Mouse (Mus musculus): ENCODE measurements at regions not wholly inside any gene's neighbourhood (a gene's known extent, or its start where the extent isn't known, plus 50 kb on each side); places are given as distances from the start of the nearest gene placed in this dataset.
A peak's percentile ranks its signal among the peaks of the same experiment; 100 is the strongest.

DNA sequence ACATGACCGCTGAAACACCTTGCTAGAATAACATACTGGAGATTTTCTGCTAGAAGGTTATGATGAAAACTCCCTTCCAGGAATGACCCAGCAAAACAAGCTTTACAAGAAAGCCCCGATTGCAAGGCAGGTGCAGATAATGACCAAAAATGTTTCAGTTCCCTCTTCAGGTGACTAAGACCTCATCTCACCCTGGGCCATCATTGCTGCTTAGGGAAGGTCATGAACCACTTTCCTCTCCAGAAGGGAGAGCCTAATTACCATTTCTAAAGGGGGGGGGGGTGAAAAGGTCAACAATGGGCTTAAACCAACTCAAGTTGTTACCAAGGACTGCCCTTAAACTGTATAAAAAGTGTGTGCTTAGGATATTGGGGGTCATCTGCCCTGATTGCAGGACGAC, 59.8 kb upstream of the Speer4c start:
- ATAC-seq (replicated peaks; ENCODE audit: low read depth, poor library complexity, severe bottlenecking), result no peak

DNA sequence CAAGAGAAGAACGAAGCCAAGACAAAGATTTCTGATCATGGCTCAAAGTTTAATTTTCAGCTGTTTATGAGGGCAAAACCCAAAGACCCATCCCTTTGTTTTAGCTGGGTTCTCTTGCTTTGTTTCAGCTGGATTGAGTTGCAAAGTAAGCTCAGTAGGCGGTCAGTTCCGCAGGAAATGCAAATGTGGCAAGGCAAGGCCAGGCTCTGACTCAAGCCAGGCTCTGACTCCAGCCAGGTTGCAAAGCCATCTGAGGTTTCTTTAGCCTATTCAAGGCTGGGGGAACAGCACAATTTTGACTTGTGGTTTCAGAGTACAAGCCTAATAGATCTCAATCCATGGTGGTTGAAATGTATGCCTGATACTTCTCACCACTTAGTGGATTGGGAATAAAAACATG, 60.5 kb upstream of the Speer4c start:
- no peak for ATAC-seq (replicated peaks; ENCODE audit: low read depth, poor library complexity, severe bottlenecking)

DNA sequence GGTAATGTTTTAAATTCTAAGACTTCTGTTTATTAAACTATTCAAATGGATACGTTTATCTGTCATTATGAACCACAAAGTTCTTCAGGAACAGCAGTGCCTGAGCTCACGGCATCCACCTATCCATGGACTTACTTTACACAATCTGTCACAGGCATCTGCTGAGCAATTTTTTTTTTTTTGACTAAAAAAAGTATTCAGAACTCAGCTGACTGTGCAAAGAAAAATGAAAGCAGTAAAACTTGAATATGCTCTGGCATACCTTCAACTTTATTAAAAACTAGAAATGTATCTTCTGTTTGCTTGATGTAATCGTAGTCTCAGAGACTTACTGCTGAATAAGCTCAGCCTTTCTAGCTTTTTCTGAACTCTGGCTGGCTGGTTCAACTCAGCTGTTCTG, 62.0 kb upstream of the Speer4c start:
- ATAC-seq (replicated peaks; ENCODE audit: low read depth, poor library complexity, severe bottlenecking), result no peak

DNA sequence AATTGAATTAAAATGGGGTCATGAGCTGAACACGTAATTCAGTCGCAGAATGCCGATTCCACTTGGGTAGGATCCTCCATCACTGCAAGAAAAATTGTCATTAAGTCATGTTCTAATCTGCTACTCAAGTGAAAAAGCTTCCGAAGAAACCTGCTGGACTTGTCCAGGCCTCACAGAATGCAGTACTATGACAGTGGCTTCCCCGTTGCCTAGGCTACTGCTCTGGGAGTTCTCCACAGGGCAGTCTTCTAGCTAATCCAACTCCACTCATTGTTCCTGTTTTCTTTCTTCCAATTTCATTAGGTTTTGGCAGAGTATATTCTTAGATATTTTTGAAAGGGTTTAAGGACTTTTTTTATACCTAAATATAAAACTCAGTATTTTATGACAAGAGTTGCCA, 89.5 kb upstream of the Speer4c start:
- ATAC-seq (replicated peaks; ENCODE audit: low read depth, poor library complexity, severe bottlenecking), result no peak

DNA sequence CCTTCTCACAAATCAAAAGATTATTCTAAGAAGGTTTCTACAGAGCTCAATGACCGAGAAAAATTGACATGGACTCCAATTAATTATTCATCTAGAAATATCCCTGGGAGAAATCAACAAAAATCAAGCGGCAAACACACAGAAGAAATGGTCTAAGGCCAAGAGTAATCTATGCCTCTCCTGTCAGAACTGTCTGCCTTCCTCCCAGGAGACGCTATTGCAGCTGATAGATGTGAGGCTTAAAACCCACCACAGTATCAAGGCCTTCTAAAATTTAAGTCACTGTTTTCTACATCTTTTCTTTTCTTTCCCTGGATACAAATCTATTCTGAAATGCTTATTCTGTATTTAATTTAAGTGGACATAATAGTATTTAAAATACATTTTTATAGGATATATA, 102.8 kb upstream of the Speer4c start:
- no peak for ATAC-seq (replicated peaks; ENCODE audit: low read depth, poor library complexity, severe bottlenecking)

DNA sequence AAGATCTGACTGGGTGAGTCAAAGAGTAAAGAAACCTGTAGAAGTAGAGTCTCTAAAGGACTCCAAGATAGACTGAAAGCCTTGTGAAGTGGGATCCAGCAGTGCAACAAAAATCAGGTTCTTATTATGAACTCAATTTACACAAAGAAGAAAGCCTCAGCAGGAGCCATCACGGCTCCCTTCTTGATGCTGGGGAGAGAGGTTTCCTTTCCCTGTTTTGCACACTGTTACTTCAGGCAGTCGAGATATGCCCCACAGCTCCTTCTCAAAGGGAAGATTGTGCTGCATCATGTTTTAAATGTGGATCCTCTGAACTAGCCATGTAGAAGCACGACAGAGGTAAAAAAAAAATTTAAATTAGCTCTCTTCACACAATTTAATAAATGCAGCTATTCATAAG, 103.3 kb upstream of the Speer4c start:
- ATAC-seq (replicated peaks; ENCODE audit: low read depth, poor library complexity, severe bottlenecking), result no peak

DNA sequence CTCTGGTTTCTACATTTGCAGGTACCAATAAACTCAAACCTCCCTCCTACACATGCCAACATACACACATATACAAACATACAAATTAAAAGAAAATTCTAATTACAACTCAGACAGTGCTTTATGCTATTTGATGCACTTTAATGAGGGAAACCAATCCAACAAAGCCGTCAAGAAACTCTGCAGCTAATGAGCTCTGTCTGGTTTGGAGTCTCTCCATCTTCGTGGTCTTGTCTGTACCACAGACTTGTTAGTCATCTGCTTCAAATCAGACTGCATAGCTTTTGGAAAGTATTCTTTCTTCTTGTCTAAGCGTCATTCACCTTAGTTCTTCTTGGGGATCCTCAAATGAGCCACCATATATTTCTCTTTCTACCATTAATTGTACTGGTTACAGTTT, 108.9 kb upstream of the Speer4c start:
- ATAC-seq (replicated peaks; ENCODE audit: low read depth, poor library complexity, severe bottlenecking), result no peak

DNA sequence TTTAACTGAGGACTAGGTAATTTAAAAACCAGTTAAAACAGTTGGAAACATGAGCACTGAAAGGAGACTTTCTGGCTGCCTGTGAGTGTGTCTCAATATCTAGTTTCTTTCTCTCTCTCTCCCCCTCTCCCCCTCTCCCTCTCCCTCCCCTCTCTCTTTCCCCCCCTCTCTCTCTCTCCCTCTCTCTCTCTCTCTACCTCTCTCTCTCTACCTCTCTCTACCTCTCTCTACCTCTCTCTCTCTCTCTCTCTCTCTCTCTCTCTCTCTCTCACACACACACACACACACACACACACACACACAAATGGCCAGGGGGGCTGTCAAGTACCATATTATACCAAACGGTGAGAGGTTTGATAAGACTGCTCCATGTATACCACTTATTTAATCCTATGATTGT, 103.0 kb upstream of the Cacna2d1 start:
- no peak for ATAC-seq (replicated peaks; ENCODE audit: low read depth, poor library complexity, severe bottlenecking)

DNA sequence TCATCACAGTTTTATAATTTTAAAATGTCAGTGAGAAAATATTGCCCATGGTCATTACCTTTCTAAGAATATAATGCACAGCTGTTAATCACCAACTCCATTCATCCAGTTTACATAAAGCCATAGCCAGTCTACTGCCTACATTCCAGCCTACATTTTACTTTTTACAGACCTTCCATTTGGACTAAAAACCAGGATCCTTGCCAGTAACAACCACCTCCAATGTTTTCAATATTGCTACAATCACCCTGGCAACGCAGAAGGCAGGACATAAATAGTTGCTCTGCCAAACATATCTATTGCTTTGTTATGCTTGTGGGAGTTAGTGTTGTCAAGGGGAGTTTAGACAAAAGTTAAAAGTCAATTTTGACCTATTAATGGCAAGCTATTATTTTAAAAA, 102.2 kb upstream of the Cacna2d1 start:
- ATAC-seq (replicated peaks; ENCODE audit: low read depth, poor library complexity, severe bottlenecking), result no peak

DNA sequence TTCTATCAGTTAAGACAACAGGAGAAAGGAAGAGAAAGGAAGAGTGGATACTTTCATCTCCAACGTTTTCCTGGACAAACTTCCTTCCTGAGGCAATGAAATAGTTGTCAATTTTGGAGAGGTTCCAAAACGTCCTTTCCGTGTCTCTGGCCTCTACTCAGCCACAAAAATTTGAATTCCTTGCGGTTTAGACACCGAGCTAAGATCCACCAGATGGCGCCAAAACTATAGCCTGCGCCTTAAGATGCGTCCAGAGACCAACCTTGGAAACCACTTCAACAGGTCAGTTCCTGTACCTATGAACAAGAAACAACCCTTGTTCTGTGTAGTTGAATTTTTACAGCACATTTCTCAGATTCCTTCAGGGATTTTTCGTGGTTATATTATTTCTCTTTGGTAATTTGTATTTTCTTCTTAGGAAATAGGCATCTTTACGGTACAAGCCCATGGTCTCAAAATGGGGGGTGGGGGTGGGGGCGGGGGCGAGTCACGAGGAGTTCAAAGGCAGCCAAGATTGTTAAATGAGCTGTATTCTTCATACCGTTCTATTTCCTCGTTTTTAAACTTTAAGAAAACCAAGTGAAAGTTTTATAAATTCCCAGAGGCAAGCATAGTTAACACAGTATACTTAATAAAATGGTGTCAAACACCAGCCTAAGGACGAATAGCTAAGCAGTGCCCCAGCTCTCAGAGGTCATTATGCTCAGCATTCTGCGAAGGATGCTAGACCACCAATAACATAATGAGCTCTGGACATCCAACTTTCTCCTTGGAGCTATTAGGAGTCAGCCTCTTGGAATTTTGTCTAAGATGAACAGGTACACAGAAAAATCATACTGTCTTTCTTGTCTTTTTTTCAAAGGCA, 96.2 kb upstream of the Cacna2d1 start:
- peak; percentile 94 for ATAC-seq (replicated peaks; ENCODE audit: low read depth, poor library complexity, severe bottlenecking)

DNA sequence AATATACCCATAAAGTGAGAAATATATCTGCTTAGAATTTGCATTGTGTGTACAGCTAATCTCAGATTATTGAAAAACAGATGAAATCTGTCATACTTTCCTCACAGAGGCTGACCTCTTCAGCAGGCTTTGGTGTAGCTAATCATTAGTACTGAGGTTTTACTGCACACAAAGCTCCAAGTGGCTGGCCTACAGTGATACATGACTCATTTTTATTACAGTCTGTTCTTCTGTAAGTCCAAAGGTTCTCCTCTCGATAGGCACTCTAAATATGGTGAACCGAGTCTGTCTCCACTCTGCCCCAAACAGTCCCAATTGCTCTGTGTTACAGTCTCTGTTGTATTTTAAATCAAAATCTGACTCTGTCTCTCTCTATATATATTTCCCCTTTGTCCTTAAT, 87.7 kb upstream of the Cacna2d1 start:
- no peak for ATAC-seq (replicated peaks; ENCODE audit: low read depth, poor library complexity, severe bottlenecking)

DNA sequence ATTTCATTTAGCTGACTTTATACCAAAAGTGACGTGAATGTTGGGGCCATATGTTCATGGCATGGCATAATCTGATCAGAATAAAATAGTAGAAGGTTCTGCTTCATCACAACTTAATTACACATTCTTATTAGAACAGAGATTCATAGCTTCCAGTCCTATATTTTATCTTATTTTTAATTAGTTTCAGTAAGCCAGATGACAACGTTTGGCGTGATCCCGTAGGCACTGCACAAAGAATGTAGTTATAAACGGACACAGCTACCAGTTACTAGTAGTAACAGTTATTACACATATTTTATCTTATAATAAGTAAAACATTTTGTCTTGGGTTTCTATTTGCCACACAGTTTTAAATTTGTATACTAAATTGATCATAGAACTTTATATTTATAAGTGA, 85.0 kb upstream of the Cacna2d1 start:
- ATAC-seq (replicated peaks; ENCODE audit: low read depth, poor library complexity, severe bottlenecking), result no peak

DNA sequence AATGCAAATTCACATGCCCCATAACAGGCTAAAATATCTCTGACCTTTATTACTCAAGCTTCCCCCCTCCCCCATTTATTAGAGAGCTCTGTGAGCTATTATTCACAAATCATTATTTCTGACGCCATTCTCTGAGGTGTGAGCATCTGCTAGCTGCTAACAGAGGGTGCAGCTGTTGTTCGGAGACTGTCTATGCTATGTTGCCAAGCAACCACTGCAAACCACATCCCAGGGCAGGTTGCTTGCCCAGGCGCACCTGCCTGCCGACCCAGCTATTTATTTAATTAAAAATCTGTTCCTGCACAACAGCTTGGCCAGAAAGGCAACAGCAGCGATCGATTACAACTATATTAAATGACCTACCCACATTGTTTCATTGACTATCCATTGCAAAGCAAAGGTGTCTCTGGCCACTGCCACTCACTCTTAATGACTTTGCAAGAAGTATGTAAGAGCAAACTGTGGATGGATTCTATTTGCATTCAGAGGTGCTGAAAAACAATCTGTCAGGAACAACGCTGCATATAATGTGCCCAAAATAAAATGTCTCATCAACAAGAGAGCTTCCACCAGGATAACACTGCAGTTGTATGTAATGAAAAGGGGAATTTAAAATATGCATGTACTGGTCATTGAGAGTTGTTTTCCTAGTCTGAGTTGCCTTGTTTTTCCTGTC, 84.2 kb upstream of the Cacna2d1 start:
- no peak for ATAC-seq (replicated peaks; ENCODE audit: low read depth, poor library complexity, severe bottlenecking)

DNA sequence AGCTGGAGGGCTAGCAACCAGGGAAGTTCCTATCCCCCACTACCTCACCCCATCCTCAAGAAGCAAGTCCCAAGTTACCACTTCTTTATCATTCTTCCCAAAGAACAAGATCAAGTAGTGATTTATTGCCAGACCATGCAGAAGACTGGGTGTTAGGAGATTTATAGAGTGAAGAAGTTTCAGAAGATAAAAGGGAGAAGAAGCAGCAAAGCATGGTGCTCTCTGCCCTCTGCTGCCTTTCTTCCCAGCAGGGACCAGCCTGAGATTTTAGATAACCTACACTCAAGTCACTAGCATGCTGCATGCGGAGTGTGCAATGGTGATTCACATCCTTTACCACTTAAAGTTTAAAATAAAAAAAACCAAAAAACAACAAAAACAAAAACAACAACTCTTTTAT, 79.7 kb upstream of the Cacna2d1 start:
- ATAC-seq (replicated peaks; ENCODE audit: low read depth, poor library complexity, severe bottlenecking), result no peak

DNA sequence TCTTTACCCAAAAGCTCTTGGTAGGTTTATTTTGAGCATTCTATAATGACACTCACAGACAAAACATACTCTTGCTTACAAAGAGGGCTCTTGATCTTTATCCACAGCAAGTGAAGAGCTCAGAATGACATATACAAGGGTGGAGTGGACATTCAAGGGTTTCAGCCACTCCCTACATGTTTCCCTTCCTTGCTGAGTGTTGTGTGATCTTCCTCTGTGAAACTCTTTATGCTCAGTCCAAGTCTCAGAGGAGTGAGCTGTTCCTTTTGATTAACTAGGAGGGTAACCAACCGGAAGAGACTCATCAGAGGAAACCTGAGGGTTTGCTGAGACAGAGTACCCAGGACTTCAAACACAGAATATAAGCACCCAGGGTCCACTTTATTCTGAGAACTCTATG, 77.5 kb upstream of the Cacna2d1 start:
- no peak for ATAC-seq (replicated peaks; ENCODE audit: low read depth, poor library complexity, severe bottlenecking)

DNA sequence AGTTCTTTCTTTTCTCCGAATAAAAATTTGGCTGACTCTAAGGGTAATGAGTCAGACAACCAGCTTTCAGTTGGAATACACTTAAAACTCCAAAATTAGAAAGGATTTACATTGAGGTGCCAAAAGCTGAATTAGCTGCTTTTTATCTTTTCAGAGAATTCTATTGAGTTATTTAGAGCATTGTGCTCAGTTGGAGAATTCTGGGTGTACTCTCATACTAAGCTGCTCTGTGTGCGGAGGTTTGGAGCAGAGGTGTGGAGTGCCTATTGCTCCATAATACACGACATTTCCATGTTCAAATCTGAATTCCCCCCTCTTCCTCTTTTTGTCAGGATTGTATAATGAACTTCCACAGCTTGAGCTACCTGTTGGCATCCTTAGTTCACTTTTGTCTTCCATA, 60.4 kb upstream of the Cacna2d1 start:
- ATAC-seq (replicated peaks; ENCODE audit: low read depth, poor library complexity, severe bottlenecking), result no peak

DNA sequence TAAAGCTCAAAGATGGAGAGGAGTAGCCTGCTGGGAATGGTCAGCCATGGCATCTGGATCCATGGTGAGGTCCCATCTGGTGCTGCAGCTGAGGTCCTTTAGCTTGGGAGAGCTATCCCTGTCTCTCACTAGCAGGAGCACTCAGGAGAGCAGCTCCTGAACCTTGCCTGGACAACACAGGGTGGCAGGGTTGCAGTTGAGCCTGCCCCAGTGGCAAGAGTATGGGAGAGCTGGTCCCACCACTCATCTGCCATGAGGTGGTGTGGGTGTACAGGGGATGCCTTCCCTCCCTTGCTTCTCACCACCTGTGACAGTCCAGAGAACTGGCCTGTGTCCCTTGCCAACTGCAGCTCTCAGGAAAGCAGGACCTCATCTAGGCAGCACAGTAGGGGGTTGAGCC, 51.5 kb upstream of the Cacna2d1 start:
- no peak for ATAC-seq (replicated peaks; ENCODE audit: low read depth, poor library complexity, severe bottlenecking)

Measured in common myeloid progenitor, adult 5-6 weeks (primary cell).